Mouse (Mus musculus) lung, postnatal 0 days (tissue): ENCODE results near the gene Zfp142. TPM values are rescaled to one million over a fixed set of nuclear protein-coding genes. Genes with fewer than 3 reads are reported as not detected.

Experiments
- ATAC-seq: fragments of 200-750 bp; cut with Nextera tagmentation; 2 replicates; pipeline ENCODE4 v1.8.0; 2017; ENCODE audit warnings: moderate library complexity
- DNase-seq: peaks from one replicate; pipeline ENCODE4 v3.0.0-alpha.2; 2016; ENCODE audit warnings: low spot score
- H3K27ac ChIP-seq: fragments of 300-500 bp; sonication (generic); 2 replicates; pipeline ENCODE4 v1.5.1; 2014; ENCODE audit warnings: antibody characterized with exemption, mild to moderate bottlenecking, low read length, mixed read lengths
- H3K27me3 ChIP-seq: fragments of 300-500 bp; sonication (generic); replicated peaks from 2 replicates; pipeline ENCODE4 v1.6.1; 2014; ENCODE audit warnings: low read length, mixed read lengths; ENCODE audit not compliant: insufficient read depth
- H3K36me3 ChIP-seq: fragments of 300-500 bp; sonication (generic); 2 replicates; pipeline ENCODE4 v1.6.1; 2014; ENCODE audit warnings: low read length, mixed read lengths; ENCODE audit not compliant: insufficient read depth
- H3K4me1 ChIP-seq: fragments of 300-500 bp; sonication (generic); 2 replicates; pipeline ENCODE4 v1.6.1; 2014; ENCODE audit warnings: antibody characterized with exemption, low read depth, low read length, mixed read lengths; ENCODE audit not compliant: insufficient read depth
- H3K4me2 ChIP-seq: fragments of 300-500 bp; sonication (generic); replicated peaks from 2 replicates; pipeline ENCODE4 v1.6.1; 2014; ENCODE audit warnings: low read depth, mild to moderate bottlenecking, low read length, moderate library complexity, mixed read lengths
- H3K4me3 ChIP-seq: fragments of 300-500 bp; sonication (generic); 2 replicates; pipeline ENCODE4 v1.5.1; 2014; ENCODE audit warnings: low read depth, low read length
- H3K9ac ChIP-seq: fragments of 300-500 bp; sonication (generic); replicated peaks from 2 replicates; pipeline ENCODE4 v1.6.1; 2014; ENCODE audit warnings: low read depth, mild to moderate bottlenecking
- H3K9me3 ChIP-seq: fragments of 300-500 bp; sonication (generic); 2 replicates; pipeline ENCODE4 v1.6.1; 2016; ENCODE audit warnings: low read length, mixed read lengths
- CTCF ChIP-seq: IDR thresholded peaks from 2 replicates; pipeline ENCODE4 v1.5.1; 2016; ENCODE audit warnings: antibody characterized with exemption, mild to moderate bottlenecking
- EP300 ChIP-seq: IDR thresholded peaks from 2 replicates; pipeline ENCODE4 v1.6.1; 2016; ENCODE audit warnings: antibody characterized with exemption, mild to moderate bottlenecking, control low read depth
- WGBS: fragments of 180-500 bp; shearing (Covaris S2); extraction: QIAGEN DNeasy Blood & Tissue Kit; methylation state at CpG from one replicate; pipeline ENCODE4 v1.1.7; 2014; 5-methylcytosine and 5-hydroxymethylcytosine counted together
- polyA plus RNA-seq: library from polyadenylated mRNA; unstranded; fragments of >200 nt; fragmentation: Nextera tagmentation; extraction: Ambion mirVana; gene quantifications from 2 replicates; pipeline ENCODE4 v1.2.1, GENCODE M21; 2015

The Zfp142 gene
- 2.7 and 3.1 TPM in 2 replicates for polyA plus RNA-seq

GRCm38 (mm10) chr1:74587773-74588445, at the start of gene Zfp142, which contains the start of gene Bcs1l:
Gene Zfp142 (minus strand): TSS chr1:74588246.
Gene Bcs1l (plus strand): TSS chr1:74588289.
- TF ChIP-seq EP300 (peak; percentile 80), CTCF (peak; percentile 40)
- DNase-seq (peak; percentile 100), ATAC-seq (peak; percentile 98)
- peak within 1 kb of the TSS; percentile 50 for H3K9ac ChIP-seq
- no peaks in the 10 kb centered on the region for H3K27me3 ChIP-seq
- WGBS = 0% methylated on average over 48 of the region's 48 CpGs
- peak within 1 kb of the TSS; percentile 72 for H3K4me3 ChIP-seq
- H3K4me2 ChIP-seq = peak within 1 kb of the TSS; percentile 72
- peaks cover 8% of the 10 kb centered on the region; the same call in 1 of the 2 replicates for H3K36me3 ChIP-seq
- peak within 1 kb of the TSS; percentile 55 for H3K27ac ChIP-seq
- peaks cover 5% of the 10 kb centered on the region; the same call in 1 of the 2 replicates for H3K4me1 ChIP-seq
- no peaks in the 10 kb centered on the region for H3K9me3 ChIP-seq

GRCm38 (mm10) chr1:74632734-74633133, 44.7 kb upstream of the Zfp142 start:
- WGBS = 81% methylated on average over 4 of the region's 4 CpGs
- Histone ChIP-seq H3K9ac (no peak overlapping the region), H3K4me2 (no peak overlapping the region)

GRCm38 (mm10) chr1:74628001-74628400, 40.0 kb upstream of the Zfp142 start:
- no peak for DNase-seq
- H3K4me2 ChIP-seq = no peak overlapping the region
- no peak for ATAC-seq
- TF ChIP-seq CTCF = no peak
- TF ChIP-seq EP300 = no peak
- no peak overlapping the region for H3K9ac ChIP-seq
- no peaks in the 10 kb centered on the region for H3K36me3 ChIP-seq
- no peak overlapping the region for H3K27ac ChIP-seq
- no peaks in the 10 kb centered on the region for H3K27me3 ChIP-seq
- WGBS = 34% methylated on average over 7 of the region's 7 CpGs
- H3K4me1 ChIP-seq = no peaks in the 10 kb centered on the region
- no peaks in the 10 kb centered on the region for H3K9me3 ChIP-seq
- no peak overlapping the region for H3K4me3 ChIP-seq

More at GRCm38 (mm10) chr1:74632734-74633133, 44.7 kb upstream of the Zfp142 start:
- no peaks in the 10 kb centered on the region for H3K36me3 ChIP-seq
- H3K27me3 ChIP-seq = no peaks in the 10 kb centered on the region
- no peak for TF ChIP-seq EP300
- DNase-seq (no peak), ATAC-seq (no peak)
- H3K4me3 ChIP-seq = no peak overlapping the region
- H3K4me1 ChIP-seq = no peaks in the 10 kb centered on the region
- H3K27ac ChIP-seq = no peak overlapping the region
- no peaks in the 10 kb centered on the region for H3K9me3 ChIP-seq

GRCm38 (mm10) chr1:74626076-74626475, 38.0 kb upstream of the Zfp142 start:
- H3K9ac ChIP-seq = no peak overlapping the region
- peak overlapping the region; percentile 62 for H3K27ac ChIP-seq
- no peak overlapping the region for H3K4me3 ChIP-seq
- ATAC-seq (peak; percentile 62), DNase-seq (peak; percentile 30)
- H3K27me3 ChIP-seq = no peaks in the 10 kb centered on the region
- no peaks in the 10 kb centered on the region for H3K9me3 ChIP-seq
- H3K4me1 ChIP-seq = no peaks in the 10 kb centered on the region
- H3K36me3 ChIP-seq = no peaks in the 10 kb centered on the region
- TF ChIP-seq EP300 (peak; percentile 70), CTCF (no peak)
- WGBS = 59% methylated on average over 4 of the region's 4 CpGs
- 0 out of 2 replicates have a peak overlapping the region, but pooled peaks have one; percentile 6 for H3K4me2 ChIP-seq

GRCm38 (mm10) chr1:74624183-74624582, 36.1 kb upstream of the Zfp142 start:
- H3K4me1 ChIP-seq = no peaks in the 10 kb centered on the region
- H3K9me3 ChIP-seq = no peaks in the 10 kb centered on the region
- peak; percentile 80 for DNase-seq
- peak; percentile 97 for ATAC-seq
- no peaks in the 10 kb centered on the region for H3K36me3 ChIP-seq
- no peak overlapping the region for H3K4me2 ChIP-seq
- 68% methylated on average over 1 of the region's 1 CpGs for WGBS
- H3K27ac ChIP-seq = peak overlapping the region; percentile 62; the same call in 1 of the 2 replicates
- H3K9ac ChIP-seq = no peak overlapping the region
- TF ChIP-seq CTCF (no peak), EP300 (peak; percentile 98)
- H3K4me3 ChIP-seq = no peak overlapping the region
- no peaks in the 10 kb centered on the region for H3K27me3 ChIP-seq

GRCm38 (mm10) chr1:74601267-74601962, 13.4 kb upstream of the Zfp142 start, which contains the start of the genes Rnf25 and Stk36:
Gene Rnf25 (minus strand): TSS chr1:74601397.
Gene Stk36 (plus strand): TSS chr1:74601445.
- Histone ChIP-seq H3K4me1 (peaks cover 8% of the 10 kb centered on the region), H3K27me3 (no peaks in the 10 kb centered on the region), H3K9me3 (no peaks in the 10 kb centered on the region), H3K9ac (peak within 1 kb of the TSS; percentile 66), H3K36me3 (peaks cover 9% of the 10 kb centered on the region; the same call in 1 of the 2 replicates), H3K4me2 (peak within 1 kb of the TSS; percentile 77), H3K4me3 (peak within 1 kb of the TSS; percentile 70), H3K27ac (peak within 1 kb of the TSS; percentile 57)
- 9% methylated on average over 25 of the region's 25 CpGs for WGBS
- TF ChIP-seq CTCF (no peak), EP300 (peak; percentile 60; the same call in 1 of the 2 replicates)
- ATAC-seq (peak; percentile 95), DNase-seq (peak; percentile 97)
